Mouse (Mus musculus): ENCODE data around the gene Numbl.

Gene Numbl

GRCm38 (mm10) chr7:27258205-27258899 is at the start of gene Numbl:
Gene Numbl, plus strand, starts transcription at chr7:27258433.
- peak; percentile 85 for DNase-seq (ENCODE audit: low spot score in 2 of 2)

DNA sequence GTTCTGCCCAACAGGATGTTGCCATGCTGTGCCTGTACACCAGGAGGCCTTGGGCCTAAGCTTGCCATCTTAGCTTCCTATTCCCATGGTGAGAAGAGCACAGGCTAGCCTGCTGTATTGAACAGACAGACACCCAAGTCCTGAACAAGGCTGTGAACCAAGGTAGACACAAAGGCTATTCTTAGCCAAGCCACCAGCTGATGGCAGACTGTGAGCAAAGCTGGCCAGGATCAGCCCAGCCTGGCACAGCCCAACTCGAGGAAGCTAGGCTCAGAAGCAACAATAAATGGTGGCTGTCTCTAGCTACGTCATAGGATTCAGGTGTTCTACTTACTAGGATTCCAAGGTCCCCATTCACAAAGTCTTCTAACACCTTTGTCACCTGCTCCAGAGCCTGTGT is 45.6 kb upstream of the Numbl start:
- no peak for DNase-seq (ENCODE audit: low spot score in 2 of 2)

- no peak for DNase-seq (ENCODE audit: low spot score in 2 of 2)
Measured at GRCm38 (mm10) chr7:27218586-27218985, 39.6 kb upstream of the Numbl start.

- no peak for DNase-seq (ENCODE audit: low spot score in 2 of 2)
Measured at GRCm38 (mm10) chr7:27219937-27220336, 38.3 kb upstream of the Numbl start.

DNA sequence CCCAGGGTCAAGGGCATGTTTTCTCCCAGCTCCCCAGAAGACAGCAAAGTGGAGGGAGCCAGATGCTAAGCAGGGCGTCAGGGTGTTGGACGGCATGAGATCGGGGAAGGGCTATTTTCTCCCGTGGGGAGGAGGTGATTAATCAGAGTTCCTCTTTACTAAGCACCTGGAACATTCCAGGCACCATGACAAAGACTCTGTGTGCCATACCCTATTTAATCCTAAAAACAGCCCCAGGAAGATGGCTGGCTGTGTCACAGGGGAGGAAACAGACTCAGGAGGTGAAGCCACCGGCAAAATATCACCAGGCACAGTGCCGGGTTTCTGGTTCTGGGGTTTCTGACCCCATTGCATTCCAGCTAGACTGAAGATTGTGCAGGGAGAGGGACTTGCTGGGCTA is 36.3 kb upstream of the Numbl start:
- DNase-seq (ENCODE audit: low spot score in 2 of 2) = no peak

GRCm38 (mm10) chr7:27222538-27222937 is 35.7 kb upstream of the Numbl start:
- DNase-seq (ENCODE audit: low spot score in 2 of 2) = no peak

DNA sequence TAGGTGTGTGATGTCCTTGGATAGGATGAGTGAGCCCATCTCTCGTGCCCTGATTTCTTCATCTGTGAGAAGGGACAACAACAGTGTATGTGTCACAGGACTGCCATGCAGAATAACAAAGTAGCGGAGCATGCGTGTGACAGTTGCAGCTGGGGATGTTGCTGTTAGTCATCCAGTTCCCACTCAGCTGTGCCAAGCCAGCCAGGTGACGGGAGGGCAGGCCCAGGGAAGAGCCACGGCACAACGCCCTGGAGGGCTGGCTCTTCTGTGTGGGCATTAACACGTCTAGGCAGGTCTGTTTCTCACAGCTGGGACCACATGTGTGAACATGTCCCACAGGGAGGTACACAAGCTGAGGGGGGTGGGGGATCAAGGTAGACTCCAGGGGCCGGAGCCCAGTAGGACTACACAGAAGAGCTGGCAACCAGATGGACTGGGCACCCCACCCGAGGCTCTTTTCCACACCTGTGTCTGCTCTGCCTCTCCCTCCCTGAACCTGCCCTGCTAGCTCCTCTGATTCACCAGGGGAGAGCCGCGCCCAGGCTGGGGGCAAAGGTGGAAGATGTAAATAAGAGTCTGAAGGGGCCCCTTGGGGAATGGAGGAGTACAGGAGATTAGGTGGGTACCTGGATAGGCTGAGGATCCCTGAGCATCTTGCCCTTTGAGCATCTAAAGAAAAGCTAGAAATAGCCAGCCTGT is 33.2 kb upstream of the Numbl start:
- DNase-seq (ENCODE audit: low spot score in 2 of 2) = no peak

DNA sequence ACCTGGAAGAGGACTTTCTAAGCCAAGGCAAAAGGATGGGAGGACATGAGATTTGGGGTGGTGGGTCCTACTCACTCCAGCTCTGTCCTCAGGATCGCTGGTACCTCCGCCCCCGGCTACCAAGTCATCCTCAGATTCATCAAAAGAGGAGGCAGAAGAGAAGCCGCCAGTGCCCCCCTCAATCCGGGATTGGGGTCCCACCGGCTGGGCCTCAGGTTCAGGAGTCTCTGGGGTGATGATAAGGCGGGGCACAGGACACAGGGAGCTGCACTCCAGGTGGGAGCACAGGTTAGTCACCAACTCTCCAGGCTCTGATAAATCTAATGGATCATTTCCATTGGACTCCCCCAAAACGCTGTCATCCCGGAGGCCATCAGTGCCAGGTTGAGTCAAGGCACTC is 31.0 kb upstream of the Numbl start:
- DNase-seq (ENCODE audit: low spot score in 2 of 2) = no peak

- DNase-seq (ENCODE audit: low spot score in 2 of 2) = no peak
Measured at GRCm38 (mm10) chr7:27227676-27228075, 30.6 kb upstream of the Numbl start.

GRCm38 (mm10) chr7:27228281-27228821 is 29.9 kb upstream of the Numbl start, which contains the start of gene Itpkc:
Gene Itpkc, minus strand, starts transcription at chr7:27228661.
- DNase-seq (ENCODE audit: low spot score in 2 of 2) = peak; percentile 92

DNA sequence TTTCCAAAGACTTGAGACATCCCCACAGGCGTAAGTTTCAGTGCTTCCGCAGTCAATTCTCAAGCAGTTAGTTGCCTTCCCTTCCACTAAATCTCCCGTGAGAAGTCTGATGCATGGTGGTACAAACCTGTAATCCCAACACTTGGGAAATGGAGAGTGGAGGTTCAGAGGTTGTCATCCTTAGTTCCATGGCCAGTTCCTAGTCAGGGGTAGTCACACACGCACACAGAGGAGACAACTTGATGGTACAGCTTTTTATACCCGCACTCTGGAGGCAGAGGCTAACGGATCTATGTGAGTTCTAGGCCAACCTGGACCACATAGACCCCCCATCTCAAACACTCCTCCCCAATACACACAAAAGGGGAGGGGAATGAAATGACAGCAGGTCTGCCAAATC is 29.4 kb upstream of the Numbl start:
- no peak for DNase-seq (ENCODE audit: low spot score in 2 of 2)

DNA sequence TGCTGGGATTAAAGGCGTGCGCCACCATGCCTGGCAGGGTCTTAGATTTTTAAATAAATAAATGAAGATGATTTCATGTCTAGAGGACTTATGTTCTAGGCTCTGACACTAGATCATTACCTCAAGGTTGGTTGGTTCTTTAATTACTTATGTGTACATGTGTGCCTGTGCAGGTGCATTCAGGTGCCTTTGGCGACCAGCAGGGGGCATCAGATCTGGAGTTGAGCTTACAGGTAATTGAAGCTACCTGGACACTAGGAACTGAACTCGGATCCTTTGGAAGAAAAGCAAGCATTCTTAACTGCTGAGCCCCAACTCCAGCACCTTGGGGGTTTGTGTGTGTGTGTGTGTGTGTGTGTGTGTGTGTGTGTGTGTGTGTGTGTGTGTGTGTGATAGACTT is 27.5 kb upstream of the Numbl start:
- no peak for DNase-seq (ENCODE audit: low spot score in 2 of 2)

GRCm38 (mm10) chr7:27231693-27232331 is 26.4 kb upstream of the Numbl start:
- no peak for DNase-seq (ENCODE audit: low spot score in 2 of 2)

GRCm38 (mm10) chr7:27232781-27233281 is 25.4 kb upstream of the Numbl start, which contains the start of gene Coq8b:
Gene Coq8b, plus strand, starts transcription at chr7:27233023.
- peak; percentile 92 to 93 for DNase-seq (ENCODE audit: low spot score in 2 of 2)

GRCm38 (mm10) chr7:27233300-27233699 is 24.9 kb upstream of the Numbl start:
- DNase-seq (ENCODE audit: low spot score in 2 of 2) = no peak

DNA sequence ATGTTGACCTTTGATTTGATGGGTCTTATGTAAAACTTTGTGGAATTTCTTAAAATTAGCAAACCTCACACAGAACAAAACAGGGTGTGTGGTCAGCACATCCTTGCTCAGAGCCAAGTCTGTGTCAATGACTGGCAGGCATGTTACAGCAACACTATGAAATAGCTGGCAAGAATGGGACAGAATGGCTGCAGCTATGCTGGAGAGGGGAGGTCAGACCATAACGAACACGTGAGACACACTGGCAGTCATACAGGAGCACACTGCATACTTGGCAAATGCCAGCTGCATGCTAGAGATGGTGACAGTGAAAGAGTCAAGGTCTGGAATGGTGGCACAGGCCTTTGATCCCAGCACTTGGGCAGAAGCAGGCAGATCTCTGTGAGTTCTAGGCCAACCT is 22.5 kb upstream of the Numbl start:
- DNase-seq (ENCODE audit: low spot score in 2 of 2) = no peak

DNA sequence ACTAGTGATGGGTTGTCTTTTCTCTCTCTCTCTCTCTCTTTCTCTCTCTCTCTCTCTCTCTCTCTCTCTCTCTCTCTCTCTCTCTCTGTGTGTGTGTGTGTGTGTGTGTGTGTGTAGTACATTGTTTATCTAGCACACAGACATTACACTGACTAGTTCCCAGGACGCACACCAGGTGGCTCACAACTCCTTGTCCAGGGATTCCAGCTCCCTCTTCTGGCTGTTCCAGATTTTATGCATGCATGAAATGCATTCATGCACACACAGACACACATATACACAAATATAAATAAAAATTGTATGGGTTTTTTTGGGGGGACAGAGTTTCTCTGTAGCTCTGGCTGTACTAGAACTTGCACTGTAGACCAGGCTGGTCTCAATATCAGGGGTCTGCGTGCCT is 20.7 kb upstream of the Numbl start:
- DNase-seq (ENCODE audit: low spot score in 2 of 2) = no peak

DNA sequence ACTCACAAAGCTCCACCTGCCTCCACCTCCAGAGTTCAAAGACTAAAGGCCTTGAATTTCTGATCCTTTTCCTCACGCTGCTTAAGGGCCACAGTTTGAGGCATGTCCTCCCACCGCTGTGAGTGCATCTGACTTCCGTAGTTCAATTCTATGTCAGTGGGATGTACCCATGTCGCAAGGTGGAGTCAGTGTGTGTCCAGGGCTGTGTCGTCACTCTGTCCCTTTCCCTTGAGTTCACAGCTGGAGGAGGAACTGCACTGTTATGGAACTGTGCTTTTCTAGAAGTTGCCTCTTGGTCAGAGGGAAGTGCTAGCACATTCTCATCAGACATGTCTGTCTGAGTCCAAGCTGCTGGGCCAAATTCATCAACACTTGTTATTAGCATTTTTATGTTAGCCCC is 19.7 kb upstream of the Numbl start:
- no peak for DNase-seq (ENCODE audit: low spot score in 2 of 2)

DNA sequence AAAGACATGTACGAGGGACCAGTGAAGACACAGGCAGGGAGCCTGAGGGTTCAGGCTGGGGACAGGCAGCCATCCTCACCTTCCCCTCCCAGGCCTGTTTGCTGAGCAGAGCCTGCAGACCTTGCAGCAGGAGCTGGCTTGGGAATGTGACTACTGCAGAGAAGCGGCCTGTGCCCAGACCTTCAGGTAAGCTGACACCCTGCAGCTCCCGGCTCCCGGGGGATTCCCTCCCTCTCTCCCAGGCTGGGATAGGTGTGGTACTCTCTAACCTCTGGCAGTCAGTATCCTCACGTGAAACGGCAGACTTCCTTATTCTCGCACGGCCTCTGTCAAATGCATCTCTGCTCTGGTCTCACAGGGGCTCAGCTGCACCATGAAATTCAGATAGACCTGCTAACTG is 15.0 kb upstream of the Numbl start:
- DNase-seq (ENCODE audit: low spot score in 2 of 2) = no peak

- peak in 1 of 2 experiments; percentile 30 for DNase-seq (ENCODE audit: low spot score in 2 of 2)
Measured at GRCm38 (mm10) chr7:27244088-27244487, 14.1 kb upstream of the Numbl start.

- no peak for DNase-seq (ENCODE audit: low spot score in 2 of 2)
Measured at GRCm38 (mm10) chr7:27249146-27249545, 9.1 kb upstream of the Numbl start.

GRCm38 (mm10) chr7:27249928-27250327 is 8.3 kb upstream of the Numbl start:
- DNase-seq (ENCODE audit: low spot score in 2 of 2) = no peak

Data from natural killer cell, adult 2 months (primary cell).